Mouse (Mus musculus) liver, embryonic 14.5 days (tissue): ENCODE measurements around the gene Smim24. TPM values are rescaled to one million over a fixed set of nuclear protein-coding genes. Genes with fewer than 3 reads are reported as not detected.

ENCODE experiments used
- ATAC-seq: fragments of 200-750 bp; cut with Nextera tagmentation; 2 replicates; pipeline ENCODE4 v1.8.0; 2017; ENCODE audit warnings: moderate number of reproducible peaks, mild to moderate bottlenecking, moderate library complexity; ENCODE audit not compliant: insufficient read depth
- DNase-seq, 3 experiments: peaks; one replicate each; pipeline ENCODE4 v3.0.0-alpha.2; 2012 to 2013; ENCODE audit warnings: low read depth in 3 of 3, low spot score in 3 of 3
- H3K27ac ChIP-seq: fragments of 300-500 bp; sonication (generic); 2 replicates; pipeline ENCODE4 v1.5.1; 2014; ENCODE audit warnings: moderate library complexity, mild to moderate bottlenecking, control low read depth, inconsistent platforms
- H3K27me3 ChIP-seq: fragments of 300-500 bp; sonication (generic); 2 replicates; pipeline ENCODE4 v1.6.1; 2014; ENCODE audit warnings: mild to moderate bottlenecking, low read length, moderate library complexity; ENCODE audit not compliant: control insufficient read depth, insufficient read depth
- H3K36me3 ChIP-seq: fragments of 300-500 bp; sonication (generic); replicated peaks from 2 replicates; pipeline ENCODE4 v1.6.1; 2014; ENCODE audit warnings: low read depth; ENCODE audit not compliant: control insufficient read depth, insufficient read depth
- H3K4me1 ChIP-seq, 2 experiments: fragments of 200-500 bp in 1 of 2; fragments of 300-500 bp in 1 of 2; sonication (generic) in 1 of 2; replicated peaks; 2 replicates each; pipeline ENCODE4 v1.6.1; 2012 to 2014; ENCODE audit warnings: antibody characterized with exemption in 1 of 2, inconsistent platforms in 1 of 2, low read length in 1 of 2; ENCODE audit not compliant: control insufficient read depth in 2 of 2, insufficient read depth in 2 of 2
- H3K4me2 ChIP-seq: fragments of 300-500 bp; sonication (generic); 2 replicates; pipeline ENCODE4 v1.6.1; 2014; ENCODE audit warnings: low read depth, mild to moderate bottlenecking, control low read depth, moderate library complexity
- H3K4me3 ChIP-seq, 2 experiments: fragments of 200-500 bp in 1 of 2; fragments of 300-500 bp in 1 of 2; sonication (generic) in 1 of 2; 2 replicates each; pipeline ENCODE4 v1.5.1; 2012 to 2014; ENCODE audit warnings: low read depth in 2 of 2, low read length in 2 of 2, mild to moderate bottlenecking in 2 of 2, control low read depth in 1 of 2, inconsistent platforms in 1 of 2, moderate library complexity in 1 of 2; ENCODE audit not compliant: insufficient read depth in 1 of 2
- H3K9ac ChIP-seq: fragments of 300-500 bp; sonication (generic); replicated peaks from 2 replicates; pipeline ENCODE4 v1.6.1; 2014; ENCODE audit warnings: mild to moderate bottlenecking, control low read depth, moderate library complexity
- H3K9me3 ChIP-seq: fragments of 300-500 bp; sonication (generic); 2 replicates; pipeline ENCODE4 v1.6.1; 2016; ENCODE audit warnings: low read length, mixed read lengths; ENCODE audit not compliant: control insufficient read depth
- CTCF ChIP-seq: IDR thresholded peaks from 2 replicates; pipeline ENCODE4 v1.5.1; 2016; ENCODE audit warnings: antibody characterized with exemption, low read depth, control low read depth
- EP300 ChIP-seq: IDR thresholded peaks from 2 replicates; pipeline ENCODE4 v1.6.1; 2016; ENCODE audit warnings: antibody characterized with exemption, low read depth
- WGBS: fragments of 180-500 bp; shearing (Covaris S2); extraction: QIAGEN DNeasy Blood & Tissue Kit; methylation state at CpG from one replicate; pipeline ENCODE4 v1.1.7; 2014; ENCODE audit not compliant: insufficient replicate concordance; 5-methylcytosine and 5-hydroxymethylcytosine counted together
- polyA plus RNA-seq, 2 experiments: library from polyadenylated mRNA; depleted of rRNA in 1 of 2; stranded (reverse) in 1 of 2; unstranded in 1 of 2; fragments of >200 nt; fragmentation: Nextera tagmentation in 1 of 2; extraction: Ambion mirVana in 1 of 2; gene quantifications; 2 replicates each; pipeline versions ENCODE4 v1.2.1 to v1.2.3; 2012 to 2014

Smim24 gene
- polyA plus RNA-seq, 2 experiments, result 1.7 to 1.9 TPM

DNA sequence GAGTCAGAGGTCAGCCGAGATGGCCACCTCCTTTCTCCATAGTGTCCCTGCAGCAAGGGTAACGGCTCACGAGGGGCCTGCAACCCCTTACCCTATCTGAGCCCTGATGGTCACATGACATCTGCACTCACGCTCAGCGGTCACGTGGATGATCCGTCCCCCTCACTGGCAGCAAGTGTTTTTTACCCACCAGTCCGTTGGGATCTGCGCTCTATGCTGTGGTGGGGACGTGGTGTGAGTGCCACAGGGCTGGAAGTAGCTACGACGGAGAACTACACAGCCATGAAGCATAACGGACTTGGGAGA, 15.5 kb downstream of the Smim24 start:
- Histone ChIP-seq H3K4me3 (no peak overlapping the region), H3K27me3 (peaks cover 31% of the 10 kb centered on the region), H3K27ac (no peak overlapping the region), H3K36me3 (no peaks in the 10 kb centered on the region), H3K4me2 (no peak overlapping the region), H3K9me3 (no peaks in the 10 kb centered on the region), H3K4me1 (peaks cover 0 to 12% of the 10 kb centered on the region in 2 experiments; a peak in 2 of 4 replicates), H3K9ac (no peak overlapping the region)
- WGBS, result 17% methylated on average over 13 of the region's 13 CpGs
- no peak for DNase-seq
- no peak for ATAC-seq
- TF ChIP-seq EP300 (no peak), CTCF (no peak)

DNA sequence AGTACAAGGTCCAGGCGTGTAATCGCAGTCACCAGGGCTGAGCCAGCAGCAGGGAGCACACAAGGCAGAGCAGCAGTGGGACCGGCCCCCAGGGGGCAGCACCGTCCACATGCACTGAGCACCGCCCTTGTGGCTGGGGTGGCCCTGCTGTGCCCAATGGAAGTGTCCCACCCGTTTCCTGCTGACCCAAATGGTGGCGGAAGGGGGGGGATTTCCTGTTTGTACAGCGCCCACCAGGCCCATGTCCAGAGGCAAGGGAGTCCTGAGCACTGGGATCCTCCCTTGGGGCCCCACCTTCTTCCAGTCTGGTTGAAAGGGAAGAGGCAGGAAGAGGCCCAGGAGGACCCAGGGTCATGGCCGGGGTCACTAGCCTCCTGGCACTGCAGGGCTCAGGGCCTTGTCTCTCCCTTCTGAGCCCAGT, 16.0 kb downstream of the Smim24 start:
- H3K27ac ChIP-seq, result no peak overlapping the region
- peaks cover 31% of the 10 kb centered on the region for H3K27me3 ChIP-seq
- H3K4me3 ChIP-seq, result no peak overlapping the region
- ATAC-seq, result peak; percentile 67
- WGBS, result 3% methylated on average over 9 of the region's 9 CpGs
- peaks cover 0 to 12% of the 10 kb centered on the region in 2 experiments; a peak in 2 of 4 replicates for H3K4me1 ChIP-seq
- peak overlapping the region; percentile 25; the same call in 1 of the 2 replicates for H3K4me2 ChIP-seq
- TF ChIP-seq EP300, result no peak
- peak; percentile 98 for TF ChIP-seq CTCF
- no peak overlapping the region for H3K9ac ChIP-seq
- DNase-seq, result peak in 2 of 3 experiments; percentile 56 to 67
- no peaks in the 10 kb centered on the region for H3K36me3 ChIP-seq
- no peaks in the 10 kb centered on the region for H3K9me3 ChIP-seq

DNA sequence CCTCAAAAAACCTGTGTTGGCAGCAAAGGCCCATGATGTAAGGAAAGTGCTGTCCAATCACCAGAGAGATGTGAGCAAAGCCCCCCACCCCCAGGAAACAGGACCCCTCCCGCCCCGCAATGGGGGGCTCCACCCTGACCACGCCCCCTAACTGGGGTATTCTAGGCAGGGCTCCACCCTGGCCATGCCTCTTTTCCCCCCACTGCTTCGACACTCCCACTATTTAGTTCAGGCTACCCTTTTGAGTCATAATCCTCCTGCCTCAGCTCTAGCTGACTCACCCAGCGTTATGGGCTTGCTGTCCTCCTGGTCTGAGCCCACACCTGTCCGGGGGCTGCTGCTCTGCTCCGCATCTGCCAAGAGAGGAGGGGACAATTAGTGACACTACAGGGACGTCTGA, 16.5 kb downstream of the Smim24 start:
- no peak overlapping the region for H3K4me3 ChIP-seq
- H3K4me1 ChIP-seq, result peaks cover under 1 to 14% of the 10 kb centered on the region in 2 experiments; a peak in 2 of 4 replicates
- no peaks in the 10 kb centered on the region for H3K36me3 ChIP-seq
- TF ChIP-seq CTCF (no peak), EP300 (no peak)
- DNase-seq (no peak), ATAC-seq (peak; percentile 4; the same call in 1 of the 2 replicates)
- H3K27ac ChIP-seq, result no peak overlapping the region
- H3K9ac ChIP-seq, result no peak overlapping the region
- peak overlapping the region; percentile 31 for H3K4me2 ChIP-seq
- WGBS, result 14% methylated on average over 8 of the region's 8 CpGs
- peaks cover 31% of the 10 kb centered on the region for H3K27me3 ChIP-seq
- H3K9me3 ChIP-seq, result no peaks in the 10 kb centered on the region

DNA sequence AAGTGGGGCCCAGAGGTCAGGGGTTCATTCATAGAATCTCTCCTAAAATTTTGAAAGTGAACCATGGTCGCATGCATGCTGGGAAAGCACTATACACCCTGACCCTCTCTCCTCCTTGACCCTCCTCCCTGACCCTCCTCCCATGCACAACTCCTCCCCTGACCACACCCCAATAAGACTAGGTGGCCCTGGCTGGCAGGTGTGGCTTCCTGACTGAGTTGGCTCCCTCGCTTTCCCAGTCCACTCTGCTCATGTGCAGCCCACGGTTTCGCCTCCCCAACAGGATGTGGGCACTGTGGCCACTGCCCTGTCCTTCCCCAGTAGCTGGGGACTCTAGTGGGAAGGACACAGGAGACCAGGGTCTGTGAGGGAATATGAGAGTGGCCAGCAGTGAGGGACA, 17.5 kb downstream of the Smim24 start:
- H3K9me3 ChIP-seq, result no peaks in the 10 kb centered on the region
- ATAC-seq (no peak), DNase-seq (no peak)
- H3K36me3 ChIP-seq, result no peaks in the 10 kb centered on the region
- no peak overlapping the region for H3K27ac ChIP-seq
- WGBS, result 20% methylated on average over 4 of the region's 4 CpGs
- peaks cover 28% of the 10 kb centered on the region for H3K27me3 ChIP-seq
- peak overlapping the region; percentile 31; the same call in 1 of the 2 replicates for H3K4me2 ChIP-seq
- no peak for TF ChIP-seq CTCF
- TF ChIP-seq EP300, result no peak
- H3K4me3 ChIP-seq, result no peak overlapping the region
- no peak overlapping the region for H3K9ac ChIP-seq
- H3K4me1 ChIP-seq, result peaks cover 2 to 15% of the 10 kb centered on the region in 2 experiments; a peak in 2 of 4 replicates

DNA sequence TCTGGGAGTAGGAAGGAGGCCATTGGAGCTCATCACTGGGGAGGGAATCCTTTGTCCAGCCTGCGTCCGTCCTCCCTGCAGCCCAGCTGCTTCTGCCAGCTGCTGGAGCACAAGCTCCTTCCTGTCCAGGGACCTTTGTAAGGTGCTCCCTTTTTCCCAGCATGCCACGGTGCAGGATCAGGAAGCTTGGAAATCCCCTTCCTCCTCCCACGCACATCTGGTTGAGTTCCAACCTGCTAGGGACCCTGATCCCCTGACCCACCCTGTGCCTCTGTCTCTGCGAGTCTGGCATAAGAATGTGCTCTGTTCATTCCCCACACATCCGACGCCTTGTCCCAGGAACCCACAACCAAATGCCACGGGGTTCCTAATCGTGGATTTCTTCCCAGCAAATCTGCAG, 18.1 kb downstream of the Smim24 start:
- Histone ChIP-seq H3K4me3 (no peak overlapping the region), H3K4me1 (peaks cover 2 to 15% of the 10 kb centered on the region in 2 experiments; a peak in 2 of 4 replicates), H3K27me3 (peaks cover 28% of the 10 kb centered on the region), H3K27ac (no peak overlapping the region), H3K9ac (no peak overlapping the region), H3K36me3 (no peaks in the 10 kb centered on the region), H3K9me3 (no peaks in the 10 kb centered on the region), H3K4me2 (no peak overlapping the region)
- DNase-seq (no peak), ATAC-seq (no peak)
- TF ChIP-seq CTCF (no peak), EP300 (no peak)
- WGBS, result 72% methylated on average over 9 of the region's 9 CpGs
